Mouse (Mus musculus) MEL (cell line): ENCODE data around the gene Gm42791. TPM values are rescaled to one million over a fixed set of nuclear protein-coding genes. Genes with fewer than 3 reads are reported as not detected.

Experiments used
- DNase-seq: peaks from one replicate; pipeline ENCODE4 v3.0.0; 2011; ENCODE audit warnings: low read depth, low spot score
- H3K27ac ChIP-seq: 2 replicates; pipeline ENCODE4 v1.5.1; 2012; ENCODE audit warnings: low read depth, mild to moderate bottlenecking, control low read depth, low read length, moderate library complexity; ENCODE audit not compliant: control insufficient read depth
- H3K27me3 ChIP-seq, 2 experiments: fragments of 150-350 bp in 1 of 2; sonication (generic) in 1 of 2; 2 replicates each; pipeline ENCODE4 v1.6.1; 2012; ENCODE audit warnings: low read length in 2 of 2, mild to moderate bottlenecking in 2 of 2, improper control_type of control experiment in 1 of 2, moderate library complexity in 1 of 2; ENCODE audit not compliant: insufficient read depth in 2 of 2, control insufficient read depth in 1 of 2
- H3K36me3 ChIP-seq, 2 experiments: 2 replicates each; pipeline ENCODE4 v1.6.1; 2012 to 2014; ENCODE audit warnings: low read length in 2 of 2, improper control_type of control experiment in 1 of 2, inconsistent platforms in 1 of 2, mild to moderate bottlenecking in 1 of 2; ENCODE audit not compliant: insufficient read depth in 2 of 2, control insufficient read depth in 1 of 2
- H3K4me1 ChIP-seq, 2 experiments: fragments of 150-350 bp in 1 of 2; sonication (generic) in 1 of 2; 2 replicates each; pipeline ENCODE4 v1.6.1; 2012; ENCODE audit warnings: low read length in 2 of 2, improper control_type of control experiment in 1 of 2, mild to moderate bottlenecking in 1 of 2; ENCODE audit not compliant: insufficient read depth in 2 of 2, control insufficient read depth in 1 of 2
- H3K4me3 ChIP-seq, 2 experiments: fragments of 150-350 bp in 1 of 2; sonication (generic) in 1 of 2; 2 replicates each; pipeline ENCODE4 v1.5.1; 2012; ENCODE audit warnings: low read depth in 2 of 2, low read length in 2 of 2, mild to moderate bottlenecking in 2 of 2, moderate library complexity in 2 of 2, control low read depth in 1 of 2, improper control_type of control experiment in 1 of 2; ENCODE audit not compliant: control insufficient read depth in 1 of 2, insufficient read depth in 1 of 2
- H3K79me2 ChIP-seq: 2 replicates; pipeline ENCODE4 v1.6.1; 2012; ENCODE audit warnings: mild to moderate bottlenecking, low read length, moderate library complexity; ENCODE audit not compliant: control insufficient read depth, poor library complexity, insufficient read depth
- H3K9ac ChIP-seq: 2 replicates; pipeline ENCODE4 v1.6.1; 2012; ENCODE audit warnings: low read depth, mild to moderate bottlenecking, control low read depth, low read length, moderate library complexity; ENCODE audit not compliant: control insufficient read depth, poor library complexity, severe bottlenecking
- H3K9me3 ChIP-seq: fragments of 150-350 bp; sonication (generic); replicated peaks from 2 replicates; pipeline ENCODE4 v1.6.1; 2012; ENCODE audit warnings: mild to moderate bottlenecking, low read length, improper control_type of control experiment, moderate library complexity; ENCODE audit not compliant: insufficient read depth
- CHD1 ChIP-seq: IDR thresholded peaks from 2 replicates; pipeline ENCODE4 v1.6.1; 2012; ENCODE audit warnings: low read depth, mild to moderate bottlenecking, inconsistent platforms, low read length, improper control_type of control experiment
- CTCF ChIP-seq, 3 experiments: IDR thresholded peaks in 2 of 3; conservative IDR thresholded peaks in 1 of 3; 2 replicates each; pipeline ENCODE4 v1.5.1; 2011 to 2012; ENCODE audit warnings: low read length in 3 of 3, low read depth in 2 of 3, mild to moderate bottlenecking in 2 of 3, improper control_type of control experiment in 1 of 3, inconsistent platforms in 1 of 3, mixed read lengths in 1 of 3, moderate library complexity in 1 of 3; ENCODE audit not compliant: control insufficient read depth in 1 of 3, insufficient read depth in 1 of 3, poor library complexity in 1 of 3, severe bottlenecking in 1 of 3
- E2F4 ChIP-seq: IDR thresholded peaks from 2 replicates; pipeline ENCODE4 v1.6.1; 2011; ENCODE audit warnings: low read depth, low read length, improper control_type of control experiment, borderline replicate concordance
- ELF1 ChIP-seq: IDR thresholded peaks from 2 replicates; pipeline ENCODE4 v1.6.1; 2014; ENCODE audit warnings: low read depth, mild to moderate bottlenecking, inconsistent platforms, low read length, improper control_type of control experiment, moderate library complexity
- ETS1 ChIP-seq: IDR thresholded peaks from 2 replicates; pipeline ENCODE4 v1.6.1; 2012; ENCODE audit warnings: low read depth, mild to moderate bottlenecking, inconsistent platforms, low read length, improper control_type of control experiment, moderate library complexity
- GATA1 ChIP-seq: IDR thresholded peaks from 2 replicates; pipeline ENCODE4 v1.6.1; 2011; ENCODE audit warnings: low read depth, low read length, improper control_type of control experiment
- JUND ChIP-seq: IDR thresholded peaks from 2 replicates; pipeline ENCODE4 v1.6.1; 2011; ENCODE audit warnings: low read depth, mild to moderate bottlenecking, improper control_type of control experiment, low read length
- KAT2A ChIP-seq: conservative IDR thresholded peaks from 2 replicates; pipeline ENCODE4 v1.6.1; 2012; ENCODE audit warnings: low read depth, low read length, improper control_type of control experiment, inconsistent platforms
- MAFK ChIP-seq: IDR thresholded peaks from 2 replicates; pipeline ENCODE4 v1.6.1; 2011; ENCODE audit warnings: low read depth, mild to moderate bottlenecking, low read length, improper control_type of control experiment, borderline replicate concordance
- MAX ChIP-seq: IDR thresholded peaks from 2 replicates; pipeline ENCODE4 v1.6.1; 2011; ENCODE audit warnings: low read length, improper control_type of control experiment
- MEF2A ChIP-seq: IDR thresholded peaks from 2 replicates; pipeline ENCODE4 v1.6.1; 2014; ENCODE audit warnings: low read depth, mild to moderate bottlenecking, inconsistent platforms, low read length, improper control_type of control experiment; ENCODE audit not compliant: poor library complexity, insufficient replicate concordance, severe bottlenecking; ENCODE audit errors: extremely low read depth
- NRF1 ChIP-seq: IDR thresholded peaks from 2 replicates; pipeline ENCODE4 v1.6.1; 2014; ENCODE audit warnings: low read depth, mild to moderate bottlenecking, inconsistent platforms, low read length, improper control_type of control experiment, moderate library complexity; ENCODE audit not compliant: poor library complexity, insufficient read depth, severe bottlenecking
- POLR2A ChIP-seq, 2 experiments: IDR thresholded peaks; 2 replicates each; pipeline ENCODE4 v1.6.1; 2011 to 2012; ENCODE audit warnings: low read length in 2 of 2, mild to moderate bottlenecking in 2 of 2, control low read depth in 1 of 2, improper control_type of control experiment in 1 of 2, low read depth in 1 of 2, moderate library complexity in 1 of 2; ENCODE audit not compliant: control insufficient read depth in 1 of 2, insufficient read depth in 1 of 2, poor library complexity in 1 of 2
- POLR2AphosphoS2 ChIP-seq: IDR thresholded peaks from 2 replicates; pipeline ENCODE4 v1.6.1; 2011; ENCODE audit warnings: low read length, improper control_type of control experiment
- POLR2AphosphoS5 ChIP-seq: IDR thresholded peaks from 2 replicates; pipeline ENCODE4 v1.6.1; 2012; ENCODE audit warnings: low read depth, borderline replicate concordance, mild to moderate bottlenecking, inconsistent platforms, low read length, moderate library complexity, mixed read lengths
- RCOR1 ChIP-seq: IDR thresholded peaks from 2 replicates; pipeline ENCODE4 v1.6.1; 2012; ENCODE audit warnings: low read depth, mild to moderate bottlenecking, inconsistent platforms, low read length, improper control_type of control experiment
- SIN3A ChIP-seq: IDR thresholded peaks from 2 replicates; pipeline ENCODE4 v1.6.1; 2012; ENCODE audit warnings: low read length, improper control_type of control experiment, inconsistent platforms
- SMC3 ChIP-seq: IDR thresholded peaks from 2 replicates; pipeline ENCODE4 v1.6.1; 2011; ENCODE audit warnings: low read depth, low read length, improper control_type of control experiment
- TBP ChIP-seq: IDR thresholded peaks from 2 replicates; pipeline ENCODE4 v1.8.0; 2011; ENCODE audit warnings: low read depth, low read length, improper control_type of control experiment
- UBTF ChIP-seq: IDR thresholded peaks from 2 replicates; pipeline ENCODE4 v1.6.1; 2012; ENCODE audit warnings: low read depth, mild to moderate bottlenecking, inconsistent platforms, low read length, improper control_type of control experiment, moderate library complexity, borderline replicate concordance; ENCODE audit not compliant: insufficient read depth
- USF2 ChIP-seq, 2 experiments: IDR thresholded peaks; 2 replicates each; pipeline ENCODE4 v1.6.1; 2011 to 2012; ENCODE audit warnings: improper control_type of control experiment in 2 of 2, low read length in 2 of 2, borderline replicate concordance in 1 of 2, inconsistent platforms in 1 of 2, low read depth in 1 of 2, mild to moderate bottlenecking in 1 of 2; ENCODE audit not compliant: insufficient read depth in 1 of 2
- ZMIZ1 ChIP-seq: IDR thresholded peaks from 2 replicates; pipeline ENCODE4 v1.6.1; 2012; ENCODE audit warnings: low read depth, mild to moderate bottlenecking, inconsistent platforms, low read length, improper control_type of control experiment, moderate library complexity
- polyA plus RNA-seq, 2 experiments: library from polyadenylated mRNA; stranded (reverse) in 1 of 2; unstranded in 1 of 2; fragments of >175 nt in 1 of 2; fragments of >200 nt in 1 of 2; gene quantifications; 2 replicates each; pipeline versions ENCODE4 v1.2.1 to v1.2.4; 2012; ENCODE audit warnings: low replicate concordance in 2 of 2, low read depth in 1 of 2; ENCODE audit not compliant: insufficient read length in 2 of 2, insufficient read depth in 1 of 2, missing spikeins in 1 of 2
- total RNA-seq: library from RNA; depleted of rRNA; stranded (reverse); fragments of 300-350 nt; gene quantifications from 2 replicates; pipeline ENCODE4 v1.2.3, GENCODE M21; 2012

Gm42791 gene
- total and polyA plus RNA-seq, 3 experiments: 1.2 to 2.1 TPM; not detected in 1

- no peak overlapping the region for H3K9ac ChIP-seq
- peaks cover 5 to 10% of the 10 kb centered on the region in 2 experiments; a peak in 3 of 4 replicates for H3K4me1 ChIP-seq
- DNase-seq: no peak
- no peaks in the 10 kb centered on the region for H3K27me3 ChIP-seq
- TF ChIP-seq CHD1 (no peak), NRF1 (no peak), UBTF (no peak), KAT2A (no peak), E2F4 (no peak), CTCF (IDR thresholded peaks at IDR 0.05 in 2 of 3, conservative IDR thresholded peaks at IDR 0.05 in 1 of 3; ENCODE audit: control insufficient read depth in 1 of 3, insufficient read depth in 1 of 3, low read depth in 2 of 3, low read length in 3 of 3, poor library complexity in 1 of 3, severe bottlenecking in 1 of 3) (no peak)
- TF ChIP-seq, all 39 proteins: peak for 0
- no peak overlapping the region for H3K4me3 ChIP-seq
- no peak overlapping the region for H3K27ac ChIP-seq
- peaks cover 0 to 12% of the 10 kb centered on the region in 2 experiments; a peak in 2 of 4 replicates for H3K36me3 ChIP-seq
- peaks cover 2% of the 10 kb centered on the region; the same call in 1 of the 2 replicates for H3K79me2 ChIP-seq
- no peaks in the 10 kb centered on the region for H3K9me3 ChIP-seq
These were observed 3.6 kb upstream of the Gm42791 start for GRCm38 (mm10) chr5:148998512-148998911.

DNA sequence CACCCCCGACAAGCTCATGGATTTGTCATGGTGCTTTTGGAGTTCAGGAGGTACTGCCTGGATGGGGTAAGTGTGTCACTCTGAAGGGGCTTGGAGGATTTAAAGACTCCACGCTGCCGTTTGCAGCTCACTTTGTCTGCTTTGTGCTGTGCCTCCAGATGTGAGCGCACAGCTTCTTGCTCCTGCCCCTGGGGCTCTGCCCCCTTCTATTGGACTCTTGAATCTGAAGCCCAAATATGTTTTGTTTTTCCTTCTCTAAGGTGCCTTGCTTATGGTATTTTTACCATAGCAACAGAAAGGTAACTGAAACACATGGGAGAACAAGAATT, 1.7 kb upstream of the Gm42791 start:
- no peak overlapping the region for H3K27ac ChIP-seq
- peaks cover 2% of the 10 kb centered on the region; the same call in 1 of the 2 replicates for H3K79me2 ChIP-seq
- H3K27me3 ChIP-seq: no peaks in the 10 kb centered on the region
- H3K9me3 ChIP-seq: no peaks in the 10 kb centered on the region
- peaks cover 0 to 12% of the 10 kb centered on the region in 2 experiments; a peak in 2 of 4 replicates for H3K36me3 ChIP-seq
- TF ChIP-seq RCOR1: no peak
- no peak for TF ChIP-seq SIN3A
- TF ChIP-seq KAT2A: no peak
- no peak for TF ChIP-seq ZMIZ1
- TF ChIP-seq ETS1: no peak
- no peak for TF ChIP-seq TBP
- TF ChIP-seq POLR2A (IDR thresholded peaks at IDR 0.05; ENCODE audit: control insufficient read depth in 1 of 2, insufficient read depth in 1 of 2, low read depth in 1 of 2, low read length in 2 of 2, poor library complexity in 1 of 2): no peak
- TF ChIP-seq USF2 (IDR thresholded peaks at IDR 0.05; ENCODE audit: borderline replicate concordance in 1 of 2, insufficient read depth in 1 of 2, low read depth in 1 of 2, low read length in 2 of 2): no peak
- no peak for TF ChIP-seq JUND
- no peak for TF ChIP-seq NRF1
- TF ChIP-seq CTCF (IDR thresholded peaks at IDR 0.05 in 2 of 3, conservative IDR thresholded peaks at IDR 0.05 in 1 of 3; ENCODE audit: control insufficient read depth in 1 of 3, insufficient read depth in 1 of 3, low read depth in 2 of 3, low read length in 3 of 3, poor library complexity in 1 of 3, severe bottlenecking in 1 of 3): no peak
- TF ChIP-seq MEF2A: no peak
- TF ChIP-seq UBTF: no peak
- no peak for TF ChIP-seq POLR2AphosphoS2
- no peak for TF ChIP-seq ELF1
- no peak for TF ChIP-seq MAX
- TF ChIP-seq SMC3: no peak
- no peak for TF ChIP-seq POLR2AphosphoS5
- no peak for TF ChIP-seq MAFK
- no peak for TF ChIP-seq GATA1
- peaks cover 5 to 10% of the 10 kb centered on the region in 2 experiments; a peak in 3 of 4 replicates for H3K4me1 ChIP-seq
- H3K4me3 ChIP-seq: no peak overlapping the region
- H3K9ac ChIP-seq: no peak overlapping the region
- DNase-seq: no peak
